Mouse (Mus musculus): ENCODE data around the gene Olfr97. TPM values are rescaled to one million over a fixed set of nuclear protein-coding genes. Genes with fewer than 3 reads are reported as not detected.
A peak's percentile ranks its signal among the peaks of the same experiment; 100 is the strongest.

The Olfr97 gene
- total RNA-seq, 2 experiments from 2014 or later = not detected

- intact Hi-C loops (cut with DNase I) = loop anchor here (2.0 to 5.0 kb wide), 2 partner anchors 121 to 311 kb away; partner anchors contain the start of gene Trim40
- peak; percentile 79 to 87 for DNase-seq (ENCODE audit: extremely low spot score in 1 of 2, low spot score in 2 of 2)
Observed at GRCm38 (mm10) chr17:37203206-37203916, 33.8 kb downstream of the Olfr97 start.

GRCm38 (mm10) chr17:37200894-37201293, 36.2 kb downstream of the Olfr97 start, which contains the start of gene Olfr94:
Gene Olfr94, minus strand, starts transcription at chr17:37200994.
- no peak for DNase-seq (ENCODE audit: extremely low spot score in 1 of 2, low spot score in 2 of 2)
- intact Hi-C loops (cut with DNase I) = loop anchor here (5.0 kb wide), 1 partner anchor 309 kb away; the partner anchor contains the start of gene Trim40

- intact Hi-C loops (cut with DNase I) = no loop called here
- peak in 1 of 2 experiments; percentile 52 for DNase-seq (ENCODE audit: extremely low spot score in 1 of 2, low spot score in 2 of 2)
Observed at GRCm38 (mm10) chr17:37196845-37197724, 40.0 kb downstream of the Olfr97 start.

- no peak for DNase-seq (ENCODE audit: extremely low spot score in 1 of 2, low spot score in 2 of 2)
- intact Hi-C loops (cut with DNase I) = no loop called here
Observed at GRCm38 (mm10) chr17:37194782-37195181, 42.3 kb downstream of the Olfr97 start.

- intact Hi-C loops (cut with DNase I) = no loop called here
- DNase-seq (ENCODE audit: extremely low spot score in 1 of 2, low spot score in 2 of 2) = no peak
Observed at GRCm38 (mm10) chr17:37193656-37194055, 43.5 kb downstream of the Olfr97 start, which contains the start of gene Ubd. Gene Ubd, plus strand, starts transcription at chr17:37193892.

- DNase-seq (ENCODE audit: extremely low spot score in 1 of 2, low spot score in 2 of 2) = no peak
- intact Hi-C loops (cut with DNase I) = no loop called here
Observed at GRCm38 (mm10) chr17:37193032-37193431, 44.1 kb downstream of the Olfr97 start.

GRCm38 (mm10) chr17:37190711-37191110, 46.4 kb downstream of the Olfr97 start:
- intact Hi-C loops (cut with DNase I) = no loop called here

GRCm38 (mm10) chr17:37185474-37185873, 51.7 kb downstream of the Olfr97 start:
- no peak for DNase-seq (ENCODE audit: extremely low spot score in 1 of 2, low spot score in 2 of 2)
- intact Hi-C loops (cut with DNase I) = no loop called here

More at GRCm38 (mm10) chr17:37190711-37191110, 46.4 kb downstream of the Olfr97 start:
- DNase-seq (ENCODE audit: extremely low spot score in 1 of 2, low spot score in 2 of 2) = no peak

Other genes starting within 250 kb of the Olfr97 start
- 1 to 10 TPM; 3.6 to 3.9 TPM for gene H2-M5, start 247.8 kb downstream of the Olfr97 start, total RNA-seq (2021)
- 10 to 100 TPM; 68.8 to 72.1 TPM for gene Zfp57, start 236.2 kb downstream of the Olfr97 start, total RNA-seq (2021)
- 10 to 100 TPM in 1 of 2 experiments, 1 to 10 TPM in 1; 3.7 to 11.2 TPM for gene Mog, start 213.9 kb downstream of the Olfr97 start, total RNA-seq (2021)
- gene Gabbr1, start 191.4 kb downstream of the Olfr97 start, total RNA-seq (2021) = 100 to 1,000 TPM; 579 to 604 TPM
- gene Olfr90, start 148.8 kb downstream of the Olfr97 start, total RNA-seq (2021) = not detected
- not detected for gene Olfr91, start 139.1 kb downstream of the Olfr97 start, total RNA-seq (2021)
- gene Olfr92, start 117.2 kb downstream of the Olfr97 start, total RNA-seq (2021) = not detected
- gene Olfr93, start 75.8 kb downstream of the Olfr97 start, total RNA-seq (2021) = not detected
- not detected for gene Ubd, start 43.4 kb downstream of the Olfr97 start, total RNA-seq (2021)
- gene Olfr94, start 36.3 kb downstream of the Olfr97 start, total RNA-seq (2021) = not detected
- gene Olfr95, start 24.2 kb downstream of the Olfr97 start, total RNA-seq (2021) = not detected
- gene Olfr96, start 17.2 kb downstream of the Olfr97 start, total RNA-seq (2021) = not detected
- not detected for gene Olfr98, start 26.4 kb upstream of the Olfr97 start, total RNA-seq (2021)
- 1 to 10 TPM; 2.7 to 3.1 TPM for gene H2-M3, start 32.9 kb upstream of the Olfr97 start, total RNA-seq (2021)
- gene Olfr99, start 46.1 kb upstream of the Olfr97 start, total RNA-seq (2021) = not detected
- not detected for gene Olfr101, start 67.0 kb upstream of the Olfr97 start, total RNA-seq (2021)
- not detected for gene Olfr102, start 79.7 kb upstream of the Olfr97 start, total RNA-seq (2021)
- not detected for gene Olfr103, start 102.4 kb upstream of the Olfr97 start, total RNA-seq (2021)
- gene Olfr104-ps, start 122.3 kb upstream of the Olfr97 start, total RNA-seq (2021) = not detected
- not detected for gene Olfr105-ps, start 141.7 kb upstream of the Olfr97 start, total RNA-seq (2021)
- gene Olfr106-ps, start 153.1 kb upstream of the Olfr97 start, total RNA-seq (2021) = not detected
- gene Olfr107, start 161.9 kb upstream of the Olfr97 start, total RNA-seq (2021) = under 1 TPM in 1 of 2 experiments, not detected in 1; 0.11 TPM
- gene Olfr108, start 208.2 kb upstream of the Olfr97 start, total RNA-seq (2021) = not detected
- not detected for gene Olfr109, start 221.6 kb upstream of the Olfr97 start, total RNA-seq (2021)
- gene H2-M2, start 246.2 kb upstream of the Olfr97 start, total RNA-seq (2021) = not detected

All from left cerebral cortex, postnatal 10 days (tissue).